Mouse (Mus musculus) G1E (cell line): Measurements from ENCODE around the gene Mycn.

Experiments
- CTCF ChIP-seq: IDR thresholded peaks from 2 replicates; pipeline ENCODE4 v1.5.1; 2012; ENCODE audit warnings: low read depth, low read length, inconsistent platforms, mixed read lengths
- GATA1 ChIP-seq: IDR thresholded peaks from 2 replicates; pipeline ENCODE4 v1.6.1; 2012; ENCODE audit warnings: borderline replicate concordance, low read length, inconsistent platforms, mixed read lengths
- GATA2 ChIP-seq: IDR thresholded peaks from 2 replicates; pipeline ENCODE4 v1.6.1; 2012; ENCODE audit warnings: low read depth, low read length, inconsistent platforms, borderline replicate concordance
- POLR2AphosphoS5 ChIP-seq: IDR thresholded peaks from 2 replicates; pipeline ENCODE4 v1.6.1; 2012; ENCODE audit warnings: low read depth, low read length, inconsistent platforms; ENCODE audit not compliant: insufficient replicate concordance
- TAL1 ChIP-seq: conservative IDR thresholded peaks from 2 replicates; pipeline ENCODE4 v1.6.1; 2012; ENCODE audit warnings: low read depth, low read length, inconsistent platforms, mixed read lengths

GRCm38 (mm10) chr12:12972756-12973435 is 31.2 kb upstream of the Mycn start:
- TF ChIP-seq CTCF (no peak), GATA1 (no peak), TAL1 (no peak), POLR2AphosphoS5 (no peak), GATA2 (no peak)
